Mouse (Mus musculus): ENCODE measurements at regions not wholly inside any gene's neighbourhood (a gene's known extent, or its start where the extent isn't known, plus 50 kb on each side); places are given as distances from the start of the nearest gene placed in this dataset.
"Not testable (repeated sequence)": the region's sequence is repeated elsewhere in the genome, so short reads cannot be mapped to it uniquely, and the experiment has no call there.

- in situ Hi-C loops (cut with MboI, MseI), result loop anchor here (10.0 kb wide), 1 partner anchor 395 kb away; the partner anchor contains the start of gene 1810022K09Rik
These were observed 123.7 kb downstream of the Car2 start for GRCm38 (mm10) chr3:15009747-15010146.

- in situ Hi-C loops (cut with MboI, MseI), result no loop called here
These were observed 130.5 kb downstream of the Car2 start for GRCm38 (mm10) chr3:15016621-15017020.

- in situ Hi-C loops (cut with MboI, MseI), result no loop called here
These were observed 136.7 kb downstream of the Car2 start for GRCm38 (mm10) chr3:15022773-15023172.

DNA sequence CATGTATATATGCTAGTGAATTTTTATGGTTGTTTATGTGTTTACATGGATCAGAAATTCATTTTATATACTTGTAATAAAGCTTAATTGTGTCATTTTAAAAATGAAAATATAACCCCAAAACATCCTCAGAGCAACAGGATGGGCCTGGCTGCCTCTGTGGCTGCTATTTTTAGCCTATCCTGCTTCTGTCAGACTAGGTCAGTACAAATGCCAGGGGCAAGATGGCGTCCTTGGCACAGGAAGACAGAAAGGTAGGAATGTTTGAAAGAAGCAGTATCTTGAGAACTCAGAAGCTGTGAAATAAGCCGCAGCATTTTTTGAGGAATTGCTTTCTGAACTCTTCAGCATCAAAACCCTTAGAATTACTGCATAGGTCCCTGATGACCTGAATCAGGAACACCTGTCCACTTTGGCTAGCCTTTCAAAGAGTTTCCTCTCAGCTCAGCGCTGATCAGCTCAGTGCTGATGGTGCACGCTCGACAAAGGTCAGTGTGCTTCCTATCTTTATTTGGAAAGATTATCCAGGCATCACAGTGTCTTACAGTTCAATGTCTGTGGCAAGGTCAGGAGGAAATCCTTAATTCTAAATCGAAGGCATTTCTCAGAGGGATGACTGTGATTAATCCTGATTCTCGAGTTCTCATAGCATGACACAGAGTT lies 154.9 kb downstream of the Car2 start:
- in situ Hi-C loops (cut with MboI, MseI), result no loop called here

DNA sequence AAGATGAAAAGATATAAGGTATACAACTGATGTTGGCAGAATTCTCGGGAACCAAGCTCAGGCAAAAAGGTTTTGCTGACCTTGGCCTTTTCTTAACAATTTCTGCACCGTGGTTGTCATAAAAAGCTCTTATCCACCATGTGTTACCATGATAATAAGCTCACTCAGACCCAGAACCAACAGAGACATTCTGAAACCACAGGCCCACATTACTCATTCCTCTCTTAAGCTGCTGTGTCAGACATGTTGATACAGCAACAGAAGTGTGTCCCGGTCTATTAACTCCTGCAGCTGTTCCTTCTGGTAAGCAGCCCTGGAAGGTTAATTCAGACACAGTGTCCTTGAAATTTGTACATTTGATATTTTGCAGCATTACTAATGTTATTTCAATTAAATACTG lies 167.9 kb downstream of the Car2 start:
- in situ Hi-C loops (cut with MboI, MseI), result no loop called here

DNA sequence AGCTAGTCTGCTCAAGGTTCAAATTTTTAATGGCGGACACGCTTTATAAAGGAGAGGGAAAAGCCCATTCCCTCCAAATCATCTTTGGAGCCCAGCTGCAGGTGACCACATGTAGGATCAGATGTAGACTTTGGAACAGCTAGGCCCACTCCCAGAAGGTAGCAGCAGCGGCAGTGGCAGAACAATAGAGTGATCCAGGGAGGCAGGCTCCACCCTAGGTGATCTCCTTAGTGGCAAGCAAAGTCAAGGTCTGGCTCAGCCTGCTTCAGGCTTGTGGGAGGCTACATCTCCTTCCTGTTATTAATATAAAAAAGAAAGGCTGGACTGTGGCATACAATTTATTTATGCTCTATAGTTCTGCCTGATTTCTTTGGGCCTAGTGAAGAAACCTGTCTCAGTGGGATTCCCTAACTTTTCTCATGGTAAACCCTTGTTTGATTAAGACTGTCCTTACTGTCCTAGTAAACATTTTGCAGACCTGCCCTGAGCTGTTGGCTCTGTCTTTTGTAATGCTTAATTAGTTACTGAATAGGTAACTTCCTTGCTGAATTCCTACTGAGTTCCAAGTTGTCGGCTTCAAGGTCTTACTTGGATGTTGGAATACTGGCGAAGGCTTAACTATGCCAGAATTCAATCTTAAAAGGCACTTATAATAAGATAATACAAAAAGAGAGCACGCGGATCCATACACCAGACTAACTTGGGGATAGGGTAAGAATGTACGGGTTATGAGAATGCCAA lies 169.6 kb downstream of the Car2 start:
- in situ Hi-C loops (cut with MboI, MseI), result not testable (repeated sequence)

DNA sequence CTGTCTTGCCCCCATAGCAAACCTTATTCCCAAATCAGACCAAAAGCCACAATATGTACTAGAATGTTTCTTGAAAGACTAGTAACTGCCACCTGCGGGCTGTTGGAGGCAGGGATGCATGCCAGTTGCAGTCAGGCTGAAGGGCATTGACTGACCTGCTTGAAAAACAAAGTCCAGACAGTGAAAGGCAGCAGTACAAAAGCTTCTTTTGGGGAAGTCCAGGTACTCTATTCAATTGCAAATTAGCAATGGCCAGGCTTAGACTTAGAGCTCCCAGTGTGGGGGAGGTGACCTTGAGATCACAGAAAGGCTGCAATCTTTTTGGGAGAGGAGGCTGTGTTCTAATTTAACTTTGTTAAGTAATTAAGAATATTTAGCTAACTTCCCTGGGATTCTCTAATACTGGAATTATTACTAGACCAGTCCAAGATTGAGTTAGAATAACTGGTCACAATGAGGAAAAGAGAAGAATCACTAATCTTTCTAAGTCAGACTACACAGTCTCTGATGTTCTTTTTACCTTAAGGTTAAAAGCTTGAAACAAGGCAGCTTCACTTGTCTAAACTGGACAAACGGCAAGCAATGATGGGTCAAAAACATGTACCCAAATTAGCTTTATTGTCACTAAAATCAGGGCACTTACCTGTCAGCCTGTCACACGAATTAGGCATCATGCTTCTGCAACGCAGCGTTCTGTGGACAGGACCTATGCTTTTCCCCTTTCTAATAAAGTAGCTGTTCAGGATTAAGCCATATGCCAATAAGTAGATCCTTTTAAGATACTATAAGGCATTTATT lies 170.9 kb downstream of the Car2 start:
- in situ Hi-C loops (cut with MboI, MseI), result not testable (repeated sequence)

DNA sequence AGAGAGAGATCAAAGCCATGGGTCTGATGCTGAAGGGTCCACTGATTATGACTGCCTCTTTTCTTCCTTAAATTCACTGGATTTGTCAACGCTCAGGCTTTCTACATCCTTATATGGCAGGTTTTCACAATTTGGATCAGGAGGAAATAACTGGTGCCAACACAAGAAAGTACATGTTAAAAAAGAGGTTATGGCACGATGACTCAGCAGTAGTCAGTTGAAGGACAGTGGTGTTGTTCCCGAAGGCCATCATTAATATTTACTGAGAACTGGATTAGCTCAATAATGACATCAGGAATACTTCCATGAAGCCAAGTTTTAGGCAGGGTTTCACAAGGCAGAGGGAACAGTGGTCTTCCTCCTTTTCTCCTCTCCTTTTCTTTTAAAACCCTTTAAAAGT lies 179.6 kb downstream of the Car2 start:
- in situ Hi-C loops (cut with MboI, MseI), result no loop called here

GRCm38 (mm10) chr3:15068256-15068655 lies 182.2 kb downstream of the Car2 start:
- in situ Hi-C loops (cut with MboI, MseI), result no loop called here

GRCm38 (mm10) chr3:15071030-15071883 lies 185.2 kb downstream of the Car2 start:
- in situ Hi-C loops (cut with MboI, MseI), result no loop called here

DNA sequence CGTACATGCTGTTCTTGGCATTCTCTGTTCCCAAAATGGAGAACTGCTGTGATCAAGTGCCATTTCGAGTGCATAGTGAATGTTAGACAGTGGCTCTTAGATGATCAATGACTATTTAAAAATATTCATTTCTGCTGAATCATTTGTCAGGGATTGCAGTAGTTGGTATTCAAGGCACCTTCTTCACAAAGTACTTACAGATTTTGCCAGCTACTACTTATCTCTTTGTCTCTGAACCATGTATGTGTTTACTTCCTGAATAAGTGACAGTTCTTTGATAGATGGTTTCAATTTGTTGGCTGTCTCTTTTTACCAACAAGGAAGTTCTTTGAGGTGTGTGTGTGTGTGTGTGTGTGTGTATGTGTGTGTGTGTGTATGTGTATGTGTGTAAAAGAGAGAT lies 187.3 kb downstream of the Car2 start:
- in situ Hi-C loops (cut with MboI, MseI), result no loop called here

DNA sequence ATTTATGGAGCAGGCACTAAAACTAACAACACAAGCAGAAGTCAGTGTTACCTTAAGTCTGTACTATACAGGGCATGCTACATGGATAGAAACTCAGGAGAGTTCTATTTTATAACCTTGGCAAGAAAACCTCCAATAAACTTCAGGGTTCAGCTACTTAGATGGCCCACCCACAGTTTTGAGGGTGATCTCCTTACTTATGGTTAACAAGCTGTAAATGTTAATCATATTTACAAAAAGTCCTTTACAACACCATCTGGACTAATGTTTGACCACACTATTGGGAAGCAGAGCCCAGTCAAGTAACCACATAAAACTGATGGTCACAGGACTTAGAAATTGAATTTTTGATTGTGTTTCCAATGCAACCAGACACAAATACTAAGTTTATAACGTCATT lies 187.8 kb downstream of the Car2 start:
- in situ Hi-C loops (cut with MboI, MseI), result no loop called here

DNA sequence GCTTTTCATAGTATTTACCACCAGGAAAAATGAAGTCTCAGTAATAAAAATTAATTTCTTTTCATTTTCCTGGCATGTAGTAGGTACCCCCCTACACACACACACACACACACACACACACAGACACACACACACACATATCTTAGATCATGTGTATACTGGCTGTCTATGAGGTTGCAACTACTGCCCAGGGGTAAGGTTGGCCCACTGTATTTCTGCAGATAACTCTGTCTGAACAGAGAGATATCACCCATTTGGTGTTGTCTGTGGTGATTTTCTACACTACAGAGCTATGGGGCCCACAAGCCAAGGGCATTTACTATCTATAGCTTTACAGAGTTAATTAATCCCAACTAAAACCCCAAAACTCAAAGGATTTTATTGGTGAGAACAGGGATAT lies 188.9 kb downstream of the Car2 start:
- in situ Hi-C loops (cut with MboI, MseI), result no loop called here

GRCm38 (mm10) chr3:15090124-15090523 lies 204.1 kb downstream of the Car2 start:
- in situ Hi-C loops (cut with MboI, MseI), result no loop called here

- in situ Hi-C loops (cut with MboI, MseI), result no loop called here
These were observed 212.2 kb downstream of the Car2 start for GRCm38 (mm10) chr3:15098206-15098817.

DNA sequence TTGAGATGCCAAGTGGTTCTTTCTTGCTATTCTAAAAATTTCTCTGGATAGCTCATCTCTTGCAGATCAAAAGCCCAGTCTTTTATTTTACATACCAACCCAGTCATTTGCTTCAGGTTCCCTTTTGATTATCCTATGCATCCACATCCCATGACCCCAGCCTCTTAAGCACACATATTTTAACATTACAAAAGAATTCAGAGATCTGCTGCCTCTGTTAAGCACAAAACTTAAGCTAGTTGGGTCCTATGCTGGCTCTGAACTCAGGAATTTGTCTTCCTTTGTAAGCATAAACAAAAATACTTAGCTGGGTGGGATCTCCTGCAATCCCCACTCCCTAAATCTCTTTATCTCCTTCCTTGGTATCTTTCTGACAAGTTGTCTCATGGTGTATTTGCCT lies 212.9 kb downstream of the Car2 start:
- in situ Hi-C loops (cut with MboI, MseI), result no loop called here

DNA sequence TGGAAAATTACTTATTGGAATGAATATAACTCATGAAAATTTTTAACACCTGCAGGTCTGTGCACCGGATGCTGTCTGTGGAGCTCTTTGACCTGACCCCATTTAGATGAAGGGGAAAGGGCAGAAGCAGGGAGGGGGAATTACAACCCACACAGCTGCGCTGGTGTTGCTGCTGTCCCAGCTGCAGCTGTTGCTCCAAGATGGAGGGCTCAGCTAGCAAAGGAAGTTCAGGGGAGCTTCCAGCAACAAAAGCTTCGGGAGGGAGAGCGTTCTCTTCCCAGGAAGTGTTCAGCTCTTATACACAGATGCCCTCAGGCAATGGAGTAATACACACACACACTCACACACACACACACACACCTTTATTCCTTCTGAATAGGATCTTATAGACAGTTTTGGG lies 219.6 kb downstream of the Car2 start:
- in situ Hi-C loops (cut with MboI, MseI), result no loop called here

DNA sequence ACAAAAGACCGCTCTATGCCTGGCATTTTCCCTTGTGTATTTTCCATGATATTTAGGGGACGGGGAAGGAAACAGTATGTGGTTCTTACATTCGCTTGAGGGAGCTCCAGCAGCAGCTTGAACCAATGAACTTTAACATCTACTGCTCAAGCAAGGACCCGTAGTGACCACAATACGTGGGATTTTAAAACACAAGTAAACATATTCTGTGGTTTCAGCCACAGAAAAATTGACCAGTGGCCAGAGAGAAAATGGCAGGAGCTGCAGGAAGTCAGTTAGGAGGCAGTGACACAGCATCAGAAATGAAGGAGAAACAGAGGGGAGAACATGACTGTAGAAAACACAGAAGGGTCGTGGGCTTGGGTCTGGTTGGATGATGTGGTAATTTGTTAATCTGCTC lies 220.2 kb downstream of the Car2 start:
- in situ Hi-C loops (cut with MboI, MseI), result no loop called here

DNA sequence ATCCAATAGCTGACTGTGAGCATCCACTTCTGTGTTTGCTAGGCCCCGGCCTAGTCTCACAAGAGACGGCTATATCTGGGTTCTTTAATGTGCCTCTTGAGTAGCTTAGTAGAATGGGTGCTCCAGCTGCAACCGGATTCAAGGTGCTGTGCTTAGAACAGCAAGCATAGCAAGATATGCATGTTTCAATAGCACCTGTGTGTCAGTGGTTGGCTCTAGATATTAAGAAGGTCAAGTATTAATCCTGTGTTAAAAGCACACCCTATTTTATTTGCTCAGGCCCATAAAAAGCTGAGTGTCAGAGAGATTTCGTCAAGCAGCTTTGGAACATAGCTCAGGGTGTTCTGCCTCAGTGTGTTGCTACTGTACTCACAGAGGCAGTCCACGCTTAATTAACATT lies 221.2 kb downstream of the Car2 start:
- in situ Hi-C loops (cut with MboI, MseI), result no loop called here

DNA sequence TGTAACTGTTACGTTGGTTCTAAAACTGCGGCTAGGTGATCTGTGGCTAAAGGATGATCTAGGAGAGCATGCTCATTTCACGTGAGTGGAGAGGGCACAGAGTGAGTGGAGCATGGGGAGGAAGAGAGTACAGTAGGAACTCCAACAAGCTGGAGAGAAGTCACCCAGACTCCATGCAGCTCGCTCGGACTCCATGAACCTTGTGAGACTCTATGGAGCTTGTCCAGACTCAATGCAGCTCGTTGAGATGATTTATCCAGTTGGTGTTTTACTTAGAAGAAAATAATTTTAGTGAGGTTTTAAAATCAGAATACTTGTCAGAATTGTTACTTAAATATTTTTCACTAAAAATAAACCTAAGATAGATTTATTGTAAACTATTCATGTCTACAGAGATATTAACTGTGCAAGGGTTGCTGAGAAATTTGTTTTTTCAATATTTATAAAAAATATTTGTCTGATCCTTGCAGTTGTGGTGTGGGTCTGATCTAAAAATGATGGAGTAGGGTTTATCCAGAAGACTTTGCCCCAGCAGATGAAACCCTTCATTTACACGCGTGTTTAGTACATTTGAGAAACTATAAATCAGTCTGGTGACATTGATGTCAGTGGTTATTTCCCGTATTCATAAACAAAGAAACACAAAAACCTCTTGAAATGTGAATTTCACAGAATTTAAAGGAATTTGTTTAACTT lies 222.3 kb downstream of the Car2 start:
- in situ Hi-C loops (cut with MboI, MseI), result no loop called here
